Mouse (Mus musculus) heart, embryonic 15.5 days (tissue): Measurements from ENCODE around the gene Macrod2. TPM values are rescaled to one million over a fixed set of nuclear protein-coding genes. Genes with fewer than 3 reads are reported as not detected.

Source experiments
- ATAC-seq: fragments of 200-750 bp; cut with Nextera tagmentation; replicated peaks from 2 replicates; pipeline ENCODE4 v1.8.0; 2017; ENCODE audit warnings: low read depth, moderate TSS enrichment; ENCODE audit not compliant: insufficient number of reproducible peaks, insufficient read depth, low FRiP score
- H3K27ac ChIP-seq: fragments of 300-500 bp; sonication (generic); 2 replicates; pipeline ENCODE4 v1.5.1; 2015; ENCODE audit warnings: mild to moderate bottlenecking, inconsistent platforms
- H3K27me3 ChIP-seq: fragments of 300-500 bp; sonication (generic); 2 replicates; pipeline ENCODE4 v1.6.1; 2015; ENCODE audit warnings: inconsistent platforms
- H3K36me3 ChIP-seq: fragments of 300-500 bp; sonication (generic); 2 replicates; pipeline ENCODE4 v1.6.1; 2015; ENCODE audit warnings: mild to moderate bottlenecking, inconsistent platforms
- H3K4me1 ChIP-seq: fragments of 300-500 bp; sonication (generic); replicated peaks from 2 replicates; pipeline ENCODE4 v1.6.1; 2015; ENCODE audit warnings: inconsistent platforms
- H3K4me2 ChIP-seq: fragments of 300-500 bp; sonication (generic); 2 replicates; pipeline ENCODE4 v1.6.1; 2015; ENCODE audit warnings: inconsistent platforms, mild to moderate bottlenecking, moderate library complexity
- H3K4me3 ChIP-seq: fragments of 300-500 bp; sonication (generic); 2 replicates; pipeline ENCODE4 v1.5.1; 2015; ENCODE audit warnings: mild to moderate bottlenecking, inconsistent platforms
- H3K9ac ChIP-seq: fragments of 300-500 bp; sonication (generic); 2 replicates; pipeline ENCODE4 v1.6.1; 2015; ENCODE audit warnings: mild to moderate bottlenecking, inconsistent platforms
- H3K9me3 ChIP-seq: fragments of 300-500 bp; sonication (generic); replicated peaks from 2 replicates; pipeline ENCODE4 v1.6.1; 2016; ENCODE audit warnings: inconsistent platforms
- WGBS: fragments of 180-500 bp; shearing (Covaris S2); methylation state at CpG from one replicate; pipeline ENCODE4 v1.1.7; 2015; ENCODE audit warnings: mixed read lengths; 5-methylcytosine and 5-hydroxymethylcytosine counted together
- polyA plus RNA-seq: library from polyadenylated mRNA; unstranded; fragments of >200 nt; fragmentation: Nextera tagmentation; extraction: Ambion mirVana; gene quantifications from 2 replicates; pipeline ENCODE4 v1.2.1, GENCODE M21; 2015

Gene Macrod2
- polyA plus RNA-seq, 1 experiment from 2014 or later: 25.3 TPM

DNA sequence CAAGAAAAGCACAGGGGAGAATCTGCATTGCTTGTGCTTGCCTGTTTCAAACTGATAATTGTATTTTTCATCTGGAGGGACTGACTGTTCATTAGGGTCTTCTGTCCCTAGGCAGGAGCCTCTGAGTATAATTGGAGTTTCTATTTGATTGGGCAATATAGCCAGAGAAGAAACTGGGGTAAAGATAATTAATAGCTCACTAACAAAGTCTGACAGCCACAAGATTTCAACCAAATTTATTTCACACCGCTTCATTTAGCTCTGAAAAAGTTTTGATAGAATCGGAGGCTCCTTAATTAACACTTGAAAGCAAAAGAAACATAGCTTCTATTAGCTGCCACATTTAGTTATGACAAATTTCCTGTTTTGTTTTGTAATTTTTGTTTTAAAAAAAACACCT lies 274.0 kb downstream of the Macrod2 start:
- H3K9me3 ChIP-seq: no peaks in the 10 kb centered on the region
- H3K4me3 ChIP-seq: peak overlapping the region; percentile 31
- H3K27ac ChIP-seq: no peak overlapping the region
- H3K27me3 ChIP-seq: no peaks in the 10 kb centered on the region; the same call in 1 of the 2 replicates
- H3K36me3 ChIP-seq: no peaks in the 10 kb centered on the region
- no peak for ATAC-seq
- WGBS: 53% methylated on average over 2 of the region's 2 CpGs
- H3K4me2 ChIP-seq: peak overlapping the region; percentile 58
- H3K4me1 ChIP-seq: peaks cover 8% of the 10 kb centered on the region; the same call in 1 of the 2 replicates
- H3K9ac ChIP-seq: no peak overlapping the region

DNA sequence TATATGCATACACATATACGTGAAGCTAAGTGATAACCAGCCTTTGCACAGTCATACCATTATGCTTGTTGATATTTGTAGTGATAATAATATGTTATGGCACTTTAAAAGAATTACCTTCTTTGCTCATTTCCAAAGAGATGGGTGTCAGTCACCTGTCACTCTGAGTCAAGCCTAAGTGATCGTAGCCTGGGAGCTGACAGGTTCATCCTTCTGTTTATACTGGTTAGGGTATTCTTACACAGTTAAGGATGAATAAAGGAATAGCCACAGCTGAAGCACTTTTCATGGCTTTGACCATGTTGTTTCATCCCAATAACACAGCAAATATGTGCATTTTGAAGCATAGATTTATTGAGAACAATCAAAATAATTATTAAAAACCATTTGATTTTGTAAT lies 274.7 kb downstream of the Macrod2 start:
- Histone ChIP-seq H3K4me1 (peaks cover 6% of the 10 kb centered on the region; the same call in 1 of the 2 replicates), H3K4me3 (peak overlapping the region; percentile 52), H3K9ac (no peak overlapping the region), H3K27me3 (no peaks in the 10 kb centered on the region; the same call in 1 of the 2 replicates), H3K36me3 (no peaks in the 10 kb centered on the region), H3K27ac (no peak overlapping the region), H3K4me2 (peak overlapping the region; percentile 61), H3K9me3 (no peaks in the 10 kb centered on the region)
- WGBS: 47% methylated on average over 2 of the region's 2 CpGs
- no peak for ATAC-seq

DNA sequence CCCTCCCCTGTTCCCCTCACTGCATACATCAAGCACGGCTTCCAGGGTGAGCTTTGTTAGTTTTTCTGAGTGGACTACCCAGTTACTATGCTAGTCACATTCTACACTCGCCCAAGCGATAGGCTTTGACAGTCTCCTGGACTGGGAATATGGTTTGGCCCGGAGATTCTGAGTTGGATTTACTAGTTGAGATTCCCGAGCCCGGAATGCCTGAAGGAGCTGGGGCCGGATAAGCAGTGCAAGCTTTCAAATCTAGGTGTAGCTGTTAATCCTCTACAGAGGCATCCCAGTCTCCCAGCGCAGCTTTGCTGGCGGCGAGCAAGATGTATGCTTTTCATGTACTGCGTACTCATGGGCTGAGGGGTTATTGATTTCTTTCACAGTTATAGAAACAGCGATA lies 275.3 kb downstream of the Macrod2 start:
- Histone ChIP-seq H3K27ac (peak overlapping the region; percentile 56), H3K4me2 (peak overlapping the region; percentile 61), H3K4me3 (peak overlapping the region; percentile 52), H3K9me3 (no peaks in the 10 kb centered on the region), H3K9ac (peak overlapping the region; percentile 46), H3K4me1 (peaks cover 6% of the 10 kb centered on the region; the same call in 1 of the 2 replicates), H3K36me3 (no peaks in the 10 kb centered on the region), H3K27me3 (no peaks in the 10 kb centered on the region; the same call in 1 of the 2 replicates)
- ATAC-seq: no peak
- 1% methylated on average over 12 of the region's 12 CpGs for WGBS

DNA sequence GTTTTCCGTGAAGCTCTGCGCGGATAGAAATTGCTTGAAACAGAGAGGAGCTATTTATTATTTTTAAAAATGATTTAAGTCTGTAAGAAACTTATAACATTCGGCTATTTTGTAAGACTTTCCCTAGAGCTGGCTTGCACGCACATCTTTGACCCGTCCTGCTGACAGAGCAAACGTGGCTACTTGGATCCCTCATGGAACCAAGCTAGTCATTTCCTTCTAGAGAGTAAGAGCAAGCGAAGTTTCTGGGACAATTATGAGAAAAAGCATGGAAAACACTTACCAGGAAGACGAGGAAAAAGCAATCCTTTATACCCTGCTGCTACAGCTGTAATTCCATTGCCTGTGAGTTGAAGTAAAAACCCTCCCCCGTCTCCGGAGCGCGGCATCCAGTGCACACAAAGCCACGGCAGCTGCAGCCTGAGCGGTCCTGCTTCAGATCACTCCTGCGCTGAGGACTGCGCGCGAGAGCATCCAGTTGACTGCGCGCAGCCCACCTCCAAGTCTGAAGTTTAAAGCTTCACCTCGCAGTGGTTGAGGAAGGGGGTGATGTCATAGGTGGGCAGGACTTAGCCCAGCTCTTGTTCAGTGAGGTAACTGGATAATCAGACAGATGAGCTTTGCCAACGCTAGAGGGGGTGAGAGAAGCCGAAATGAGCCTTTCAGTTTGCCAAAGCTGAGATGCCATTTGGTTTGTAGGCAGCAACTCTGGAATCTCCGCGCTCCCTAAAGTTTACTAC lies 276.0 kb downstream of the Macrod2 start, which contains the start of gene Flrt3:
TSS of gene Flrt3 (minus strand) at position 507 of the 740 bp plus-strand sequence.
- Histone ChIP-seq H3K9me3 (no peaks in the 10 kb centered on the region), H3K36me3 (no peaks in the 10 kb centered on the region), H3K4me3 (peak within 1 kb of the TSS; percentile 52), H3K4me1 (peaks cover 6% of the 10 kb centered on the region; the same call in 1 of the 2 replicates), H3K27ac (peak within 1 kb of the TSS; percentile 56), H3K9ac (peak within 1 kb of the TSS; percentile 46), H3K27me3 (no peaks in the 10 kb centered on the region; the same call in 1 of the 2 replicates), H3K4me2 (peak within 1 kb of the TSS; percentile 61)
- WGBS: under 1% methylated on average over 26 of the region's 26 CpGs
- peak; percentile 98 for ATAC-seq

DNA sequence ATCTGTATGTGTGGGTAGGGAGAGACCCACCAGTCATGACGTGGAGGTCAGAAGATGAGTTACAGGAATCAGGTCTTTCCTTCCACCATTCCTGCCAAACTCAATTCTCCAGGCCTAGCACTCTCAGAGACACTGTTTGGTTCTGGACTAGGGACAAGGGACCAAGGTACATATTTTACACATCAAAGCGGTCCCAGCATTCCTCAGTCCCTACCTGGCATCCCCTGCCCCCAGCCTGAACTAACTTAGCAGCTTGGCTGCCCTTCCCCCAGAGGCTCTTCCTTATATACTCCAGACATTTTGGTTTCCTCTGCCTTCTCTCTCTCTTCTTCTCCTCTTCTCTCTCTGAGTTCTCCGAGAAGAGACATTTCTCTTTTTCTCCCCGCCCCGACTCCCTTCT lies 278.4 kb downstream of the Macrod2 start:
- Histone ChIP-seq H3K36me3 (no peaks in the 10 kb centered on the region), H3K4me2 (no peak overlapping the region), H3K4me1 (peaks cover 3% of the 10 kb centered on the region; the same call in 1 of the 2 replicates), H3K27ac (no peak overlapping the region), H3K27me3 (no peaks in the 10 kb centered on the region; the same call in 1 of the 2 replicates), H3K9ac (no peak overlapping the region), H3K4me3 (no peak overlapping the region), H3K9me3 (no peaks in the 10 kb centered on the region)
- no peak for ATAC-seq
- 93% methylated on average over 5 of the region's 5 CpGs for WGBS

DNA sequence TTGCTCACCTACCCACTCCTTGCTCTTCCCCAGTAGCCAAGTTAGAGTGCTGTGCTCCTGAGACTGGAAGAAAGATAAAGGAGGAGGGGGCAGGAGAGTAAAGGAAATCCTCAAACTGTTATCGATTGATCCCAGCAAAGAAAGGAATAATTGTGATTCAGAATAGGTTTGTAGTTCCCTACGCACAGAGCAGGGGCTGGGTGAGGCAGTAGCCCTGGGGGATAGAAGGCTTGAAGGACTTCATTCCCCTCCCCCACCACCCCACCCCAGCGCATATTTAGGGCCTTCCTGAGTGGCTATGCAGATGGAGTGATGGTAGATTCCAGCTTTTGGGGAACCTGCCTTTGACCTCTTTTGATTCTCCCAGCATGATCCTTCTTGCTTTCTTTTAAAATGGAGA lies 281.6 kb downstream of the Macrod2 start:
- WGBS: 53% methylated on average over 3 of the region's 3 CpGs
- no peak overlapping the region for H3K9ac ChIP-seq
- H3K9me3 ChIP-seq: no peaks in the 10 kb centered on the region
- no peaks in the 10 kb centered on the region for H3K4me1 ChIP-seq
- ATAC-seq: no peak
- H3K4me3 ChIP-seq: no peak overlapping the region
- no peaks in the 10 kb centered on the region for H3K36me3 ChIP-seq
- H3K27ac ChIP-seq: no peak overlapping the region
- no peak overlapping the region for H3K4me2 ChIP-seq
- H3K27me3 ChIP-seq: no peaks in the 10 kb centered on the region; the same call in 1 of the 2 replicates

DNA sequence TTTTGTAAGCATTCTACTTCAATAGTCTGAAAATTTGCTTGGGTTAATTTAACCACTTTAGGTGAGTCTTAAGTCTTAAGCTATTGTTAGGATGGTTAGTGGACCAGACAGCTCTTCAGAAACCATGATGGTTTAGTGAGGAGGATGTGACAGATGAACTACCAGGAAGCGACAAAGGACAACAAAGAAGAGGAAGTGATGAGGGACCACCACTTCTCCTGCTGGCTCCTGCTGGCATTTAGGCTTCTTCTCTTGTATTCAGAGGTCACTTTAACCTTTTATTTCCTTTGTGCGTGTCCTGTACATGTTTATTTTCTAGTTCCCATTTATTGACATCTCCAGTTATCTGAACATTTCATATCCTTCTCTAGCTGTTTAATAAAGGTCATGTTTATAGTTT lies 295.8 kb downstream of the Macrod2 start:
- no peaks in the 10 kb centered on the region for H3K36me3 ChIP-seq
- 80% methylated on average over 2 of the region's 2 CpGs for WGBS
- H3K27me3 ChIP-seq: no peaks in the 10 kb centered on the region
- no peaks in the 10 kb centered on the region for H3K4me1 ChIP-seq
- H3K9ac ChIP-seq: no peak overlapping the region
- ATAC-seq: no peak
- no peaks in the 10 kb centered on the region for H3K9me3 ChIP-seq
- no peak overlapping the region for H3K27ac ChIP-seq
- H3K4me2 ChIP-seq: no peak overlapping the region
- no peak overlapping the region for H3K4me3 ChIP-seq

DNA sequence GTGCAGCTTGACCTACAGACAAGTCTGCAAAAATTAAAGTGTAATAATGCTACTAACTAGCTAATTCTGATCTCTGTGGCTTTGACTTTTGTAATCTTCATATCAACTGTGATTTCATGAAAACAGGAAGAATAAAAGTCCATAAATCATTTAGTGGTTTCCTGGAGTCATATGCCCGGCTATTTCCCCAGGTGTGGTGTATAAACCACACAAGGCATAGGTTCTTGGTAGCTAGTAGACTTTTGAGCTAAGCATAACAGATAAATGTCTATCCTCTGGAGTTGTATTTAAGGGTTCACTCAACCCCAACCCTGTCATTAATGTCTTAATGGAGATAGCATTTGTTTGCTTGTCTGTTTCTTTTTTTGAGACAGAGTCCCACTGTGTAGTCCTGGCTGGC lies 296.3 kb downstream of the Macrod2 start:
- 67% methylated on average over 1 of the region's 1 CpGs for WGBS
- no peak overlapping the region for H3K27ac ChIP-seq
- H3K4me2 ChIP-seq: no peak overlapping the region
- no peaks in the 10 kb centered on the region for H3K36me3 ChIP-seq
- ATAC-seq: no peak
- H3K4me1 ChIP-seq: no peaks in the 10 kb centered on the region
- H3K4me3 ChIP-seq: no peak overlapping the region
- H3K9me3 ChIP-seq: no peaks in the 10 kb centered on the region
- no peak overlapping the region for H3K9ac ChIP-seq
- no peaks in the 10 kb centered on the region for H3K27me3 ChIP-seq

DNA sequence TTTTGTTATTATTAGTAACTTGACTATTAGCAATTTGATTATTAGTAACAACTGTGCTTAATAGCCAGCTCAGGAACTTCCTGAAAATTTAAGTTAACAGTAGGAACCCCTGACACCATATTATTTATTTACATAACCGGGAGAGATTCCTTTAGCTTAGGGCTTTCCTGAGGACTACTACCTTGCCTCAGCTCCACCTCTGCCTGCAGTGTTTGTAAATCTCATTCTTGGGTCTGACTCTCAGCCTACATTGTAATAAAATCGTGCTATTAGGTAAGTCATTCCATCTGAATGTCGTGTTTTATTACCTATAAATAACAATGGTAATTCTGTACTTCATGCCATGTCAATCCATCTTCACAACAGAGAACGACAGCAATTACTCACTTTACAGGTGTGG lies 297.4 kb downstream of the Macrod2 start:
- no peak overlapping the region for H3K4me3 ChIP-seq
- no peak overlapping the region for H3K4me2 ChIP-seq
- no peaks in the 10 kb centered on the region for H3K4me1 ChIP-seq
- no peak for ATAC-seq
- H3K9ac ChIP-seq: no peak overlapping the region
- no peaks in the 10 kb centered on the region for H3K27me3 ChIP-seq
- 69% methylated on average over 4 of the region's 4 CpGs for WGBS
- H3K36me3 ChIP-seq: no peaks in the 10 kb centered on the region
- no peaks in the 10 kb centered on the region for H3K9me3 ChIP-seq
- no peak overlapping the region for H3K27ac ChIP-seq

DNA sequence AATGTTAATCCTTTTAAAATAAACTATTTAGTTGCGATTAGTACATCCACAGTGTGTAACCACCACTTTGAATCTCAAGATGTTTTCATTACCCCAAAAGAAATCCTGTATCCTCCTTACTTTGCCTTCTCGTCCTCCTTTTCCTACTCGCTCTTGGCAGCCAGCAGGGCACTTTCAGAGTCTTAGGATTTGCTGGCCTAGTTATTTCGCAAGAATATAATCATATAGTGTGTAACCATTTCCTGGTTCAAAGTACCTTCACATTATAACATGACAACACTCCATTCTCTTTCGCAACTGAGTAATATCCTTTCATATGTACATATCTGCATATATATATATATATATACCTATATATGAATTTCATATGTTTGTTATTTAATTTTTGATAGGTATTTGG lies 298.7 kb downstream of the Macrod2 start:
- no peaks in the 10 kb centered on the region for H3K36me3 ChIP-seq
- no peak for ATAC-seq
- no peaks in the 10 kb centered on the region for H3K4me1 ChIP-seq
- H3K27ac ChIP-seq: no peak overlapping the region
- no peaks in the 10 kb centered on the region for H3K9me3 ChIP-seq
- no peak overlapping the region for H3K4me2 ChIP-seq
- no peak overlapping the region for H3K4me3 ChIP-seq
- no peaks in the 10 kb centered on the region for H3K27me3 ChIP-seq
- WGBS: 89% methylated on average over 5 of the region's 5 CpGs
- no peak overlapping the region for H3K9ac ChIP-seq

DNA sequence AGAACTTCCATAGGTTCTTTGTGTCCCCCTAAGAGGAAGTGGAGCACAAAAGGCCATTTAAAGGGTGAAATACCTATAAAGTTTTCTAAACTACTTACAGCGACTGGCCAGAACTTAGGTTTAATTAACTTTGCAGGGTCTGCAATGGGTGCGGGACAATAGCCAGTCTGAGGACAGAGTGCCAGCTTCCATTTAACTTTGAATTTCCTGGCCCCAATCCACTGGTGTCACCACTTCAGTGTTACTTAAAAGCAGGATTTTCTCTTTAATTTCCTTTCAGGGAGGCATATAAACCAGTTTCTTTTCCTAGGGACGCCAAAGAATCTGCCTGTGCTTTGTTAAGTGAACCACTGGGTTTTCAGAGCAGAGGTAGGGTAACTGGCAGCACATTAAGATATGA lies 303.5 kb downstream of the Macrod2 start:
- 68% methylated on average over 3 of the region's 3 CpGs for WGBS

DNA sequence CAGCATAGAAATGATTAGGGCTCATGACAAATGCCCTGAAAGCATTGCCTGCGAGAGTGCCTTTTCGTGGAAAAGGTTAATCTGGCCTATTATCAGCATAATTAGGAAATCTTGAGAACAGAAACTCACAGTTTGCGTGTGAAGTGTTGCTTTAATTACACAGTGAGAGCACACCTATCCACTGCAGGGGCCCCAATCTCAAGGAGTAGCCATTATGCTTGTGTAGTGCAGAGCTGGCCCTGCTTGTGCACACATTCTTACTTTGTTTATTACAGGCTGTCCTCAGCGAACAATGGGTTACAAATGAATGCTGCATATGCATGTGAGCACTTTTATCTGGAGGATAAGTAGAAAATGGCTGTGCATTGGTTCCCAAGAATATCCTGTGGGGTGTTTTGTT lies 308.3 kb downstream of the Macrod2 start:
- Histone ChIP-seq H3K4me1 (peaks cover 4% of the 10 kb centered on the region; the same call in 1 of the 2 replicates), H3K9me3 (no peaks in the 10 kb centered on the region), H3K36me3 (no peaks in the 10 kb centered on the region), H3K27ac (no peak overlapping the region), H3K27me3 (no peaks in the 10 kb centered on the region), H3K4me2 (no peak overlapping the region), H3K4me3 (no peak overlapping the region), H3K9ac (no peak overlapping the region)
- no peak for ATAC-seq
- WGBS: 64% methylated on average over 4 of the region's 4 CpGs

More for the DNA sequence above, 303.5 kb downstream of the Macrod2 start:
- Histone ChIP-seq H3K9ac (no peak overlapping the region), H3K9me3 (no peaks in the 10 kb centered on the region), H3K27me3 (no peaks in the 10 kb centered on the region), H3K4me1 (peaks cover 4% of the 10 kb centered on the region; the same call in 1 of the 2 replicates), H3K36me3 (no peaks in the 10 kb centered on the region), H3K4me2 (no peak overlapping the region), H3K27ac (no peak overlapping the region), H3K4me3 (no peak overlapping the region)
- ATAC-seq: no peak
